Comparison of ENCODE assay signal across 9 mouse cellular contexts in genomic region chr17:53387581-53388473, GRCm38 (mm10).
DNase-seq lines count a peak whose midpoint lies in the region; ATAC-seq and TF ChIP-seq lines count a peak whose summit lies in the region.
"Had no signal": no experiment of that assay in that cellular context is flagged by ENCODE, and none has a peak within 500 bp of the region (broad histone marks: within the 10 kb centered on the region; RNA-seq: fewer than 3 reads in every experiment).

No protein-coding gene starts in this region.

- DNase-seq in cerebellum, adult 9-10 months: peak; percentile 9
- DNase-seq in cerebellum, adult 18-20 months: no peak
- DNase-seq in lung, embryonic 14.5 days: peak; percentile 45
- DNase-seq in lung, postnatal 25 days (ENCODE audit: low spot score): no peak
- peak; percentile 58 for DNase-seq in forebrain, postnatal 0 days
- peak; percentile 76 for DNase-seq in retina, embryonic 14.5 days (ENCODE audit: low spot score)
- no peak for DNase-seq in heart, adult 8-10 months (ENCODE audit: low spot score)
- no peak for DNase-seq in right cerebral cortex, postnatal 4 days
- DNase-seq: layer of hippocampus, adult 9-11 months had no signal

- H3K4me2 ChIP-seq in lung, embryonic 14.5 days: no peak overlapping the region
- H3K4me2 ChIP-seq in forebrain, postnatal 0 days (ENCODE audit: low read depth): no peak overlapping the region

- no peaks in the 10 kb centered on the region for H3K36me3 ChIP-seq in lung, embryonic 14.5 days (ENCODE audit: insufficient read depth)
- no peaks in the 10 kb centered on the region for H3K36me3 ChIP-seq in forebrain, postnatal 0 days (ENCODE audit: insufficient read depth)

- H3K9me3 ChIP-seq in lung, embryonic 14.5 days (ENCODE audit: low read depth, low read length): no peaks in the 10 kb centered on the region
- no peaks in the 10 kb centered on the region for H3K9me3 ChIP-seq in forebrain, postnatal 0 days (ENCODE audit: low read length)

- no peak overlapping the region for H3K27ac ChIP-seq in lung, embryonic 14.5 days (ENCODE audit: low read depth)
- H3K27ac ChIP-seq in forebrain, postnatal 0 days (ENCODE audit: low read depth, low read length): no peak overlapping the region

- ATAC-seq in lung, embryonic 14.5 days (ENCODE audit: insufficient read depth): no peak
- ATAC-seq in forebrain, postnatal 0 days: peak; percentile 83

- peak; percentile 53 for TF ChIP-seq CTCF in lung, embryonic 14.5 days (IDR thresholded peaks at IDR 0.05; ENCODE audit: low read depth)
- TF ChIP-seq CTCF in forebrain, postnatal 0 days (IDR thresholded peaks at IDR 0.05; ENCODE audit: low read depth): peak; percentile 78

- H3K4me3 ChIP-seq in lung, embryonic 14.5 days (ENCODE audit: low read depth, low read length): no peak overlapping the region
- H3K4me3 ChIP-seq in forebrain, postnatal 0 days (ENCODE audit: low read depth, low read length): no peak overlapping the region

- WGBS in lung, embryonic 14.5 days: 42% methylated on average over 6 of the region's 6 CpGs
- WGBS in forebrain, postnatal 0 days: 47% methylated on average over 6 of the region's 6 CpGs

- no peaks in the 10 kb centered on the region for H3K4me1 ChIP-seq in lung, embryonic 14.5 days (ENCODE audit: insufficient read depth)
- no peaks in the 10 kb centered on the region for H3K4me1 ChIP-seq in forebrain, postnatal 0 days (ENCODE audit: insufficient read depth)

- H3K27me3 ChIP-seq in lung, embryonic 14.5 days (ENCODE audit: insufficient read depth, low read length): no peaks in the 10 kb centered on the region
- H3K27me3 ChIP-seq in forebrain, postnatal 0 days (ENCODE audit: insufficient read depth, low read length): no peaks in the 10 kb centered on the region

- H3K9ac ChIP-seq in lung, embryonic 14.5 days: no peak overlapping the region
- H3K9ac ChIP-seq in forebrain, postnatal 0 days: no peak overlapping the region

Comparison
In these comparisons a context has a peak if more than half of its experiments do, and no peak if none do; other contexts are left out.
1. DNase-seq: peak in cerebellum, adult 9-10 months (single experiment), lung, embryonic 14.5 days (single experiment), forebrain, postnatal 0 days (single experiment) and retina, embryonic 14.5 days (single experiment); none in cerebellum, adult 18-20 months (0 of 2), lung, postnatal 25 days (single experiment), heart, adult 8-10 months (single experiment) and right cerebral cortex, postnatal 4 days (single experiment).